Mouse (Mus musculus) fat pad, adult 2 months (tissue): ENCODE data around the gene Tgfbr2.

ENCODE experiments used
- DNase-seq: peaks from one replicate; pipeline ENCODE4 v3.0.0-alpha.2; 2011; ENCODE audit warnings: low read depth, low spot score; ENCODE audit errors: extremely low read depth

Tgfbr2 gene

DNA sequence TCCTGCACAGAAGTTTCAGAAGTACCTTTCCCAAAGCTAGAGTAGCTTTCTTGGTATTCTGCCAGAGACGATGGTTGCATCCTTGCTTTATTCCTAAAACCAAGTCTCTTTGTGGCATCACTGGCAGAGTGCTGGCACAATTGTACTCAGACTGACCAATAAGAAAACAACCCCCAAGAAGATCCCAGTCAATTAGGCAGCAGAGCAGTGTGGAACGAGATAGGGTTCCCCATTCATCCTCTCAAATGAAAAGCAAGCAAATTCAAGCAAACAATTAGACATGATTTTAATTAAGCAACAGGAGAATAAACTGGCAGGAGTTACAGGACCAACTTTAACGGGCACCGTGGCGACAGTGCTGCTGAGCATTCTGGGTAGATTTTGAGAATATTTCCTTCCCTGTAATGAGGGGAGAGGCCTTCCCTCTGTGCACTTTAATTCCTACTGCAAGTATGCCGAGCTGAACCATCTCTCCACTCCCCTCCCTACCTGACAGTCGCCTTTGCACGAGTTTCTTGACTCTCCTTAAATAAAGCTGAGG is 56.8 kb downstream of the Tgfbr2 start:
- DNase-seq = no peak

- DNase-seq = no peak
Measured at GRCm38 (mm10) chr9:116115875-116116274, 59.3 kb downstream of the Tgfbr2 start.

- DNase-seq = no peak
Measured at GRCm38 (mm10) chr9:116114339-116114738, 60.8 kb downstream of the Tgfbr2 start.

DNA sequence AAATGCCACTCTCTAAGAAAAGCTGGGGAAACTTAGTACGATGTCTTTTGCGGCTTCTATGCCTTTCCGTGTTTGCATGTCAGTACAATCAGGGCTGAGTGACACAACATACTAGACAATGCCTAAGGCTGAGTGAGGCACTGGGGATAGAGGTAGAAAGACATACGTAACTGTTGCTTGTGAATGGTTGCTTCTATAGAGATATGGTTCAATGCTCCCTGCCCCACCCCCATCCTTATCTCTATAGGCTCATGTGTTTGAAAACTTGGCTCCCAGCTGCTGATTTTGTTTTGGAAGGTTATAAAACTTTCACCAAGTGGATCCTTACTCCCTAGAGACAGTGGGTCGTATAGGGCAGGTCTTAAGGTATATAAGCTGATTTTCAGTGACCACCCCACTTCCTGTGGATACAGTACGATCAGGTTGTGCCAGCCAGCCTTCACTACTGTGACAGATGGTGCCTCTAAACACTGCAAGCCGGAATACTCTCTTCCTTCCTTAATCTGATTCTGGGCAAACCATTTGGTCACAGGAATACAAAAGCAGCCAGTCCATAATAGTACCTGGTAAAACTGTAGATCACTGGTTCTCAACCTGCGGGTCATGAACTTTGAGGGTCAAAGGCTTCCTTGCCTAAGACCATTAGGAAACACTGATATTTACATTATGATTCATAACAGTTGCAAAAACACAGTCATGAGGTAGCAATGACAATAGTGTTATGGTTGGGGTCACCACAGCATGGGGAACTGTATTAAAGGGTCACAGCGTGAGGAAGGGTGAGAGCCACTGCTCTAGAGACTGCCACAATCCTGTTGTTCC is 63.8 kb downstream of the Tgfbr2 start:
- DNase-seq = no peak

GRCm38 (mm10) chr9:116108729-116109128 is 66.4 kb downstream of the Tgfbr2 start:
- no peak for DNase-seq

GRCm38 (mm10) chr9:116104770-116105169 is 70.4 kb downstream of the Tgfbr2 start:
- no peak for DNase-seq

DNA sequence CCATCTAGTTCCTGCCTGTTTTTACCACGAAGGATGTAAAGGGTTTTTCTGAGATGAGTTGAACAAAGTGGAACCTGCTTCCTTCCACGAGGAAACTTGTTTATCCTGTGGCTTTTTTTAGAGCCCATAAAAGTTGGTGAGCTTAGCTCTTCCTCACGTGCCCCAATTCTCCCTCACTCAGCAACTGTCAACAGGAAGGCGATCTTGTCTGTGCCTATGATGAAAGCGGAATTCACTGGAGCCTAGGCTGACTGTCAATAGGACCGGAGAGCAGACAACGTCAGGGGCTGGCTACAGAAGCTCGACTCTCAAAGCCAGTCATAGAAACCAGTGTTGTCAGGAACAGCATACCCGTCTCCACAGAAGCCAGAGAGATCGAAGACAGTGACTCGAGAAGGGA is 73.3 kb downstream of the Tgfbr2 start:
- no peak for DNase-seq

- DNase-seq = no peak
Measured at GRCm38 (mm10) chr9:116100015-116100414, 75.1 kb downstream of the Tgfbr2 start.

- DNase-seq = no peak
Measured at GRCm38 (mm10) chr9:116099596-116099993, 75.6 kb downstream of the Tgfbr2 start.

GRCm38 (mm10) chr9:116098724-116099595 is 76.2 kb downstream of the Tgfbr2 start:
- no peak for DNase-seq

DNA sequence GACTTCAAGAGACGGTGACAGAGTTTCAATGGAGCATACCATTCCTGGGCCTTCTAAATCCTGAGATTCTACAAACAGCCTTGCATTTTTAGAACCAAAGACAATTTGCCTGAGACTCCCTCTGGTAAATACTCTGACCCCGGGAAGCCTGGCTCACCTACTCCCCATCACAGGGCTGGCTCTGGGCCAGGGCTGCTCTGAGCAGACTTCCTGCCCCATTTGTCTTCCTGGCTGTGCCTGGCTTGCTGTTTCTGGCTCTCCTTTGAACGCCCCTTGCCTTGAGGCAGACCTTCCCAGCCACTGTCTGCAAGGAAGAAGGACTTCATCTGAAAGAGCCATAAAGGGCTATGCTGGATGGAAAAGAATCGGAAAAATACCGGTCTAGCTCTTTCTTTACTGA is 83.2 kb downstream of the Tgfbr2 start:
- no peak for DNase-seq

DNA sequence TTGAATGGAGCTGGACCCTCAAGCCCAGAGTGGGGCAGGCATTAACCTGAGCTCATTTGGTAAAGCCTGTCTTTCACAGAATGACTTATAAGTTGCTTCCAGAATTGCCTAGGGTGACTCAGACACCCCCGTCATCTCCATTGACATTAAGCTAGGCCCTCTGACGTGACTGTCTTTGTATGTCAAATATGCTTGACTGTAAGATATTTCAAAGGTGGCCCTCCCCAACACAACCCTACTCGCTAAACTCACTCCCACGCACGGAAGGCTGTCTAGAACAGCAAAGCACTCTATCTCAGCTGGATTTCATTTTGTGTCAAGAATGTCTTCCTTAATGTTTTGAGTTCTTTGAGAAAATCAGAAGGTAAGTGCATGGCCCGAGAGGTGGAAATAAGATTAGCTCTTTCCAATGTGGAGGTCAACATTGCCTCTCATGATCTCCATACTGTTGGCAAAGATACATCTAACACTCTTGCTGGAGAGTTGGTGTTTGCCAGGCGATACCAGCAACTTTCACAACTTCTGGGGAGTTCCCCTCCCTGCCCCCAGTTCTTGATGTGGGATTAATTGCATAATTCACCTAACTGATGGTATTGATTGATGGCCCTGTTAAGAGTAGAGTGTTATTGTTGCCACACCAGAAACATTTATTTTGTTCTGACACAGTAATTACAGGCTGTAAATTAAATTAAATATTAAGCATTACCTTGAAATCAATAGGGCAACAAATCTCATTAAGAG is 83.9 kb downstream of the Tgfbr2 start:
- DNase-seq = peak; percentile 10

DNA sequence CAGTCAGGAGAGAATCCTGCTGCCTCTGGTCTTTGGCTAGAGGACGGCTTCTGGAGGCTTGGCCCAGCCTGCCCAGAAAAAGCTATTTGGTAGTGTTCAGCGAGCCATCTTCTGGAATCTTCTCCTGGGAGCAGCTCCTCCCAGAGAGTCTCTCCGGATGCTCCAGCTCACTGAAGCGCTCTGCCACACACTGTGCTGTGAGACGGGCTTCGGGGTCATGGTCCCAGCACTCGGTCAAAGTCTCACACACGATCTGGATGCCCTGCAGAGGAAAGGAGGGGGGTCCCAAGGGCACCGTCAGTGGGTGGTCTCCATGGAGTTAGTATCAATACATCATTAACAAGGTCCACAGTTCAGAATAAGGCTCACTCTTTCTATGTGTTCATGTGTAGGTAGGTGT is 84.9 kb downstream of the Tgfbr2 start:
- DNase-seq = no peak

DNA sequence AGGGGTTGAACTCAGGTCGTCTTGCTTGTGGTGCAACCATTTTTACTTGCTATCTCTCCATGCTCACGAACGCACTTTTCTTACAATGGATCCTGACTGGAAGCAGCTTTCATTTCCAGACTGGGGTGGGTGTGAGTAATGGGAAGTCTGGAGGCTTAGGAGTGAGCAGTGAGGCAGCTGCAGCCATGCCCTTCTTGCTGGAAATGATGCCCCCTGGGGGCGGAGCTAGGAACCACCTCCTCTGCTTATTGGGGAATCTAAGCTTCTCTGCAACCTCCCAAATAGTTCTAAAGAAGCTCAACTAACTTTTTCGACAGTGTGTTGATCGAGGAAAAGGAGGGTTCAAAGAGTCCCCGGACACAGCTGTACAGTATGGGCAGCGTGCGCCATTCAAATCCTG is 86.2 kb downstream of the Tgfbr2 start:
- DNase-seq = no peak

GRCm38 (mm10) chr9:116087880-116088279 is 87.3 kb downstream of the Tgfbr2 start:
- DNase-seq = no peak

GRCm38 (mm10) chr9:116087263-116087662 is 87.9 kb downstream of the Tgfbr2 start:
- no peak for DNase-seq

DNA sequence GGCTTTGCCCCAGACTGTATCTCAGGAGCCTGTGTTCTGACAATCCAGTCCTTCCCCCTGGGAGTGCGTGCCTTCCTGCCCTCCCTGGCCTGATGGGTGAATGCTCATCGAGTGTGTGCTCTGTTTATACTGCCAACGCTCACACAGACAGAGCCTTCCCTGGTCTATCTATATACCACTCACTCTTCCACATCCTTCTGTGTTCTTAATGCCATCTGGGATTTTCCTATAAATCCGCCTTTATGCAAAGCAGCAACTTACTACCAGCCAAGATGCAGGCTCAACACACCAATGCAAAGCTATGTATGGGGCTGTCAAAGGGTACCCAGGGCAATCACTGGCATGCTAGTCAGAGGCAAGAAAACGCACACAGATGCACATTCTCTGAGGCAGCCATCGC is 89.2 kb downstream of the Tgfbr2 start:
- no peak for DNase-seq

GRCm38 (mm10) chr9:116084324-116084931 is 90.7 kb downstream of the Tgfbr2 start:
- DNase-seq = no peak

DNA sequence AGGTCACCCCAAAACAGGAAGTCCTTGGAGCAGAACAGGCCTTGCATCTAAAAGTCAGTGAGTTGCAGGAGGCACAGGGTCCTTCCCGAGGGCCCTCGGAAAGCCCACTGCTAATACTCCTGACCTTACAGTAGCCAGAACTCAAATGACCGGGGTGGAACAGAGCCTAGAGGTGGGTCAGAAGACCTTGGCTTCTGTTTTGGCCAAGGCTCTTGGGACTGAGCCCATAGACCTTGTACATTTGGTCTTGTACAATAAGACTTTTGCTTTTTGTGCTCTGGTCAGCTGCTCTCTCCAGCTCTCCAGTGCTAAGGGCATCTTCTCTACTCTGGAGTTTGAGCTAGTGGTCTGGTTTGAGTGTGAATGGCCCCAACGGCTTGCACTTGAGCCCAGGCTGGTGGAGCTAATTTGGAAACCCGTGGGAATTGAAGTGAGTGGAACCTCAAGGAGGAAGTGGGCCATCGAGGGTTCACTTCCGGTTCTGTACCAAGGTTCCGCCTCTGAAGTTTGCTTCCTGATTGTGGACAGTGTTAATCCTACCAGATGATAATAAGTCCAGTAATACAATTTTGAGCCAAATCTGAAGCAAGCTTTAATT is 91.3 kb downstream of the Tgfbr2 start:
- DNase-seq = no peak

DNA sequence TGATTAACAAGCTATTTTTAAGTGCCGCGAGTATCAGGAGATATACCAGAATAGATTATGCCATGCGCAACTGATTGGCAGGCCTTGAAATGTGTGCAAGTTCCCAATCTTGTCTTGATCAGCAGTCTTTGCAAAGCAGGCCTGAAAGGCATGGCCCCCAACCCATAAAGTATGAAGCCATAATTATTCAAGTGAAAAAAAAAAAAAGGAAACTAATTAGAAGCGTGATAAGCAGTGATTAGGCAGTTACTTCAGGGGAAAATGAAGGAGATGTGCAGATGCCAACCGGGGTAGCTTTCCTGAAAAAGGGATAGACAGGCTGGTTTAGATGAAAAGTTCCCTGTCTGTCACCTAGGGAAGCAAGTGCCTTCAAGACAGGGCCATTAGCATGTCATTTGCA is 91.9 kb downstream of the Tgfbr2 start:
- no peak for DNase-seq
